Mouse (Mus musculus) CD4-positive helper T cell, adult 2 months (primary cell): ENCODE measurements around the gene Tigit.

Experiments used
- DNase-seq: peaks from one replicate; pipeline ENCODE4 v3.0.0-alpha.2; 2012; ENCODE audit warnings: low read depth, missing footprints, low spot score

Gene Tigit

GRCm38 (mm10) chr16:43663978-43664579 lies at the start of gene Tigit:
Gene Tigit (minus strand): TSS chr16:43664146.
- DNase-seq: peak; percentile 89

GRCm38 (mm10) chr16:43711361-43711760 lies 47.4 kb upstream of the Tigit start:
- no peak for DNase-seq

GRCm38 (mm10) chr16:43710651-43711050 lies 46.7 kb upstream of the Tigit start:
- DNase-seq: no peak

GRCm38 (mm10) chr16:43710134-43710475 lies 46.2 kb upstream of the Tigit start:
- DNase-seq: no peak

- DNase-seq: peak; percentile 87
Measured at GRCm38 (mm10) chr16:43709432-43710133, 45.6 kb upstream of the Tigit start.

- peak; percentile 78 for DNase-seq
Measured at GRCm38 (mm10) chr16:43709062-43709413, 45.1 kb upstream of the Tigit start.

- DNase-seq: peak; percentile 56
Measured at GRCm38 (mm10) chr16:43708335-43709061, 44.6 kb upstream of the Tigit start.

- peak; percentile 59 for DNase-seq
Measured at GRCm38 (mm10) chr16:43701765-43702504, 38.0 kb upstream of the Tigit start.

- DNase-seq: peak; percentile 79
Measured at GRCm38 (mm10) chr16:43700575-43700974, 36.6 kb upstream of the Tigit start.

GRCm38 (mm10) chr16:43698735-43699649 lies 35.0 kb upstream of the Tigit start:
- DNase-seq: peak; percentile 92

- DNase-seq: peak; percentile 58
Measured at GRCm38 (mm10) chr16:43697772-43698171, 33.8 kb upstream of the Tigit start.

- peak; percentile 74 for DNase-seq
Measured at GRCm38 (mm10) chr16:43695852-43696251, 31.9 kb upstream of the Tigit start.

- DNase-seq: peak; percentile 84
Measured at GRCm38 (mm10) chr16:43694104-43694503, 30.2 kb upstream of the Tigit start.

GRCm38 (mm10) chr16:43692611-43693010 lies 28.7 kb upstream of the Tigit start:
- no peak for DNase-seq

GRCm38 (mm10) chr16:43691741-43692140 lies 27.8 kb upstream of the Tigit start:
- peak; percentile 56 for DNase-seq

GRCm38 (mm10) chr16:43690912-43691311 lies 27.0 kb upstream of the Tigit start:
- DNase-seq: no peak

- DNase-seq: peak; percentile 82
Measured at GRCm38 (mm10) chr16:43690211-43690690, 26.3 kb upstream of the Tigit start.

- no peak for DNase-seq
Measured at GRCm38 (mm10) chr16:43687968-43688367, 24.0 kb upstream of the Tigit start.

- DNase-seq: no peak
Measured at GRCm38 (mm10) chr16:43674400-43674799, 10.5 kb upstream of the Tigit start.

- no peak for DNase-seq
Measured at GRCm38 (mm10) chr16:43672697-43673096, 8.8 kb upstream of the Tigit start.

- DNase-seq: no peak
Measured at GRCm38 (mm10) chr16:43671972-43672371, 8.0 kb upstream of the Tigit start.
